Mouse (Mus musculus) right cerebral cortex, postnatal 4 days (tissue): ENCODE measurements at regions not wholly inside any gene's neighbourhood (a gene's known extent, or its start where the extent isn't known, plus 50 kb on each side); places are given as distances from the start of the nearest gene placed in this dataset.

Experiments used
- DNase-seq: peaks from one replicate; pipeline ENCODE4 v3.0.0-alpha.2; 2022

DNA sequence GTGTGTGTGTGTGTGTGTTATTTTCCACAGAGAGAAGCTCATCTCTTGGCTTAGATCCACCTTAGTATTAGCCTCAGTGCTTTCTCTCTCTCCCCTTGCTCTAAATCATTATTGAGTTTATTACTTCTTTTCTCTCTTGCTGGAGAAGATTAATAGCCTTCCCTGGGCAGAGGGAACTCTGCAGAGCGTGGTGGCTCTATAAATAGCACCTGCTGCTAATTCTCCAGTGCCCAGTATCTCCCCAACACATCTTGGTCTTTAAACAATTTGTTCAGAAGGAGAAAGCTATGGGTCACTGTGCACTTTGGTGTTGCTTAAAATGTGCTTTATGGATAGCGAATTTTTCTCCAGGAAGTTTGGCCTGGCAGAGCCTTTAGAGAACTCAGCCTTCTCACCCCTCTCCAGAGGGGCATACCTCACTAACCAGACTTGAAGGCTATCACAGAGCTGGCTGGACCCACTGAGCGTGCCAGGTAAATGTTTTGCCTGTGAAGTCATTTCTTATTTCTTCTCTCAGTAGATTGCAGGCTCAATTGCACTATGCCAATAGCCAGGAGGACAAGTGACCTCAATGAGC, 86.8 kb upstream of the Rab11fip2 start:
- no peak for DNase-seq

DNA sequence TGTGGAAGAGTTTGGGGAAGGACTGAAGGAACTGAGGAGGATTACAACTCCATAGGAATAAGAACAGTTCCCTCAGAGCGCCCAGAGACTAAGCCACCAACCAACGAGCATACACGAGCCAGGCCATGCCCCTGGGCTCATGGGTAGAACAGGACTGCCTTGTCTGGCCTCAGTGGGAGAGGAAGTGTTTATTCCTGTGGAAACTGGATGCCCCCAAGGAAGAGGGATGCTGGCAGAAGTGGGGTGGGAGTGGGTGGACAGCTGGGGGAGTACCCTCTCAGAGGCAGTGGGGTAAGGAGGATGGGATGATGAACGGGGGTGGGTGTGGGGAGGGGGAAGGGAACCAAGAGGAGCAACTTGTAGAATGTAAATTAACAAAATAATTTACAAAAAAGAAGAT, 86.3 kb upstream of the Rab11fip2 start:
- DNase-seq, result no peak

DNA sequence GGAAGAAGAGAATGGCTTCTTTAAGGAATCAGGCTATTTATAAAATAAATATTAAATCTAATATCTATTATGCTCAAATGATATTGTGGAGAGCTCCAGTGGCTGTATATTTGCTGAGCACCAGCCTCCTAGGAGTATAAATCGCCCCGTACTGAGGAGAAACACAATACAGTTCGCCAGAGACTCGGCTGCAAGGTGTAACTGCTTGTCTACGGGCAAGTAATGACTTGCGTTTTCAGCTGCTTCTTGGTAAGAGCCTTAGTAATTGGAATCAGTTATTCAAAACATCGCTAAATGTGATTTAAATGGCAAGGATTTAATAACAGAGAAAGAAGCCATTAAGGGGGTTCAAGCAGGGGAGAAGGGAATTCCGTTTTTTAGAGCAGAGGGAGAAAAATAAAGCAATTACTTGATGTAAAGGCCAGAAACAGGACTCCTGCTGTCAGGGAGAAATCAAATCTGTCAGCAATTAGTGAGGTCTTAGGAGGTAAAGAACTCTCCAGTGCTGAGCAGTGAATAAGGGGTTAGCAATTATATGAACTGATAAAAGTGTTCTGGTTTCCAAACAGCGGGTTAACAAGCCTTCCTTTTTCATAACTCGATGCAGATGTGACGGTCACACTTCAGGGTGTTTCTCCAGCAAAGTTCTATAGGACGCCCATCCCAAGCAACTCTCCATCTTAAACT, 72.3 kb upstream of the Rab11fip2 start:
- no peak for DNase-seq

DNA sequence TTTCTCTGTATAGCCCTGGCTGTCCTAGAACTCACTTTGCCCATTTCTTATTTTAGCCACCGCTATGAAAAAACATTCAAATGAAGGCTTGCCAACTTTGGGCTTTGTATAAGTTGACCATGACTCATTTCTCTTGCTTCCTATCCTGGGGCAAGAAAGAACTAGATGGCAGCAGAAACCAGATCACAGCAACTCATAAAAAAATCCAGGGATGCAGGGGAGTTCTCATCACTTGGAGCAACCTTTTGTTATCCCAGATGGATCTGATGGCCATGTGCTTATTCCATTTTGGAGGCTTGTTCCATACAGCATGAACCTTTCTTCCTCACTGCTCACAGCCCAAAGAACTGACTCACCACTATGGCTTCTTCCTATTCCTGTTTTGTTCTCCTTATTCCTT, 52.1 kb upstream of the Rab11fip2 start:
- no peak for DNase-seq
